Mouse (Mus musculus): ENCODE data around the gene Poc1a.

Gene Poc1a

GRCm38 (mm10) chr9:106280808-106281544 is at the start of gene Poc1a:
Poc1a (plus strand) TSS chr9:106281061.
- DNase-seq, result peak; percentile 95 to 96

DNA sequence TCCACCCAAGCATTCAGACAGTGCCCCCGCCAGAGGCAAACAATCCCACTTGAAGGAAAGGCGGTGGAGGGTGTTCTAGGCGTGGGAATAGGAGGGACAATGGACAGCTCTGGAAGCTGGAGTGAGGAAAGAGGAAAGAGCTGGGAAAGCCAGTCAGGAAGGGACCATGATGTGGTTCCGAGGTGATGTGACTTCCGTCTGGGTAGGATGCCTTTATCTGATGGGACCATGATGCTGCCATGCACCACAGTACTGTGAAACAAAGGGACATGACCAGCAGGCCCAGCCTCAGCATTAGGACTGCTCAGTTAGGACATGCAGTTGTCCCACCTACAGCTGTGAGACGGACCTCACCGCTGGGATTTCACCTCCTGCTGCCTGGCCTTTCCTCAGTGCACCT is 49.6 kb upstream of the Poc1a start:
- DNase-seq, result peak in 1 of 2 experiments; percentile 70

DNA sequence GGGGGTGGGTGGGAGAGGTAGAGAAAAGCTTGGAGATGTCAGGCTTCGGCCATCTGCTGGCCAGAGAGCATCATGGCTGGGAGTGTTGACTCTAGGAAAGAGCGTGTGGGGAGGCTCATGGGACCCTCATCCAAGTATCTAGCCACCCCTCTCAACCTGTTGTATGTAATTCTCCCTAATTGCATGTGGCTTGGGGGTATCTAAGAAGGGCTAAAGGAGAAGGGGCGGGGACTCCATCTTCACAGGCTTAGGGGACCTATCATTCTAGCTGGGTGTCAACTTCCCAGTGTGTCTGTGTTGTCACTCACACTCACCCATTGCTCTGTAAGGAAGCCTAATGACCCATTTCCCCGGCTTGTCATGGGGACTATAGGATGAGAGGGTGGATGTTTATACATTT is 49.0 kb upstream of the Poc1a start:
- no peak for DNase-seq

DNA sequence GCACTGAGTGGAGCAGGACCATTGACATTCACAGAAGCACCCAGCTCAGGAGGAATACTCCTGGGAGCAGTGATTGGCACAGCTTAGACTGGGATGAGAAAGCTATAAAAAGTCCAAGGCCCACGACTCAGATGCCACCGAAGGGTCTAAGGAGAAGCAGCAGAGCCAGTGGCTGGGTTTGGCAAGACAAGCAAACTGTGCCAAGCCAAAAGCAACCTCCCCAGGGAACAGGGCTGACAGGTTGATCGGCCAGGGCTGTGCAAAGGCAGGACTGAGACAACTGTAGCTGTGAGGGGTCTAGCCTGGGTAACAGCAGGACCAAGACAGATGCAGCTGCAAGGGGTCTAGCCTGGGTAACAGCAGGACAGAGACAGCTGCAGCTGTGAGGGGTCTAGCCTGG is 47.9 kb upstream of the Poc1a start:
- DNase-seq, result no peak

DNA sequence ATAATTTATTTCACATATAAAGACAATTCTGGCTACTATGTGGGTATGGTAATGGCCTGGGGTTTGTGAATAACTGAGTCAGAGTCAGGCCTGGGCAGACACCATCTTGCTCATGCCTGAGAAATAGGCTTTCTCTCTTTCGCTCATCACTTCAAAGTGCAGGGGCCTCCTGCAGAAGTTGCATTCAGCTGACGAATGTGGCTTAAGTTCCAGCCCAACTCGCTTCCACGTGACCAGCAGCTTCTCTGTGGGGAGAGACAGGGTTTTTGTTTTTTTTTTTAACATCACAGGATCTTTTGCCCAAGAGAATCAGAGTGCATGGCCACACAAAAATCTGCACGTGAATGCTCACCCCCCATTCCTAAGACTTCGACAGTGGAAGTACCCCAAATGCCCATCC is 46.9 kb upstream of the Poc1a start:
- no peak for DNase-seq

DNA sequence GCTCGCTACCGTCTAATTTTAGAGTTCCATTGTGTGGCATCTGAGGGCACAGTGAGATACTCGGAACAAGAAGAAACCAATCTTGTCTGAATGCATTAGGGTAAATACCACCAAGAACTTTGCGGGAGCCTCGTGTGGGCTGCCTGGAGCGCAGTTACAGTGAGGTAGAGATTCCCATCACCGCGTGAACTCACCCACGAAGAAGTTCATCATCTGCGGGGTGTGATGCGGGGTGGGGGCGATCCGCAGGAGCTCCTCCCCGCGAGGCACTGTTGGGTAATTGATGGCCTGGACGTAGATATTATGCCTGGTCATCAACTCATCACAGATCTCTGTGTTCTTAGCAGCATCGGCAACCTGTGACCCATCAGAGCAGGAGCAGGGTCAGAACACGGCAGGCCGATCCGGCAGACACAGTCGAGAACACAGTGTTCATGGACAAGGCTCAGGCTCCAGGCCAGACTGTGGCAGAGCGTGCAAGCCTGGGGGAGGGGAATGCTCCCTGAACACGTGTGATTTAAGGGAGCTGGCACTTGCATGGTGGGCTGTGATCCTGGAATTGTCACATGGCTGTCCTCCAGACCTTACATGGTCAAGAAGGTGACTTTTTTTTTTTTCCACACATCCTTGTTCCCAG is 45.5 kb upstream of the Poc1a start:
- DNase-seq, result peak in 1 of 2 experiments; percentile 64

DNA sequence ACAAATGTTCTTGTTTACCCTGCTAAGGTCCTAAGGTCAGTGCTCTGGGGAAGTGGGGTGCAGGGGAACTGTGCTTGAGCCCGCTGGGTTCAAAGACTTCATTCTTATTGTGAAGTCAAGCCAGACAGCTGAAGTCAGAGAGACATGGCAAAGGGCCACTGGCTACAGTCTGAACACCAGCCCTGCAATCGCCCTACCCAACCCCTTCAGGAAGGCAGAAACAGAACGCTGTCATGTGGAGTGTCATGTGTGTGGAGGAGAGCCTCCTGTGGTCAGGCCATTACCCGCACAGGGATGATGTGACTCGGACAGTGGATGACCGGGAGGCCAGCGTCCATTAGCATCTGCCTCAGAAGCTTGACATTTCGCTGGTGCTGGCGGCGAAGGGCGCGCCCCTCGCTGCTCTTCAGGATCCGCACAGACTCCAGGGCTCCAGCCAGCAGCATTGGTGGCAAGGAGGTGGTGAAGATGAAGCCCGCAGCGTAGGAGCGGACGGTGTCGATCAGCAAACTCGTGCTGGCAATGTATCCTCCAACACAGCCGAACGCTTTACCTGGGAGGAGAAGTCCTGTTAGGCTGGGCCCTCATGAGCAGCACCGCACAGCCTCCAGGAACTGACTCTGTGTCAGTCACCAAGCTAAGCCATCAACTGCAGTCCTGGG is 44.6 kb upstream of the Poc1a start:
- peak in 1 of 2 experiments; percentile 58 for DNase-seq

DNA sequence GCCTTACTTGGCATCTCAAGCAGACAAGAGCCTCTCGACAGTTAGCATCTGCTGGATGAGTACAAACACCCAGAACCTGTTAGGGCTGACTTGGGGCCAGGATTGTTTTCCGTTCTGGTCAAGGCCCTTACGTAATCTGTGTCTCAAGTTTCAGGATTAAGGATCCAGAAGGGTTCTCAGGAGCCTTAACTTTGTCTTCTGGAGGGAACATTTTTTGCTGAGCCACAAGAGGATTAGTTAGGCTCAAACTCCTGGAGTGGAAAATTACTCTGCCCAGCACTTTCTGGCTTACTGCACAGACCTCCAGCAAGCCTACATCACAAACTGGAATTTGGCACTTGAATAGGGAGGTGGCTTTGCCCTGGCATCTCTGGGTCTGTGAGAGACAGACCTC is 44.0 kb upstream of the Poc1a start:
- DNase-seq, result peak; percentile 81 to 90

GRCm38 (mm10) chr9:106237401-106237800 is 43.5 kb upstream of the Poc1a start:
- DNase-seq, result no peak

- DNase-seq, result no peak
These were observed 43.0 kb upstream of the Poc1a start for GRCm38 (mm10) chr9:106237878-106238277.

DNA sequence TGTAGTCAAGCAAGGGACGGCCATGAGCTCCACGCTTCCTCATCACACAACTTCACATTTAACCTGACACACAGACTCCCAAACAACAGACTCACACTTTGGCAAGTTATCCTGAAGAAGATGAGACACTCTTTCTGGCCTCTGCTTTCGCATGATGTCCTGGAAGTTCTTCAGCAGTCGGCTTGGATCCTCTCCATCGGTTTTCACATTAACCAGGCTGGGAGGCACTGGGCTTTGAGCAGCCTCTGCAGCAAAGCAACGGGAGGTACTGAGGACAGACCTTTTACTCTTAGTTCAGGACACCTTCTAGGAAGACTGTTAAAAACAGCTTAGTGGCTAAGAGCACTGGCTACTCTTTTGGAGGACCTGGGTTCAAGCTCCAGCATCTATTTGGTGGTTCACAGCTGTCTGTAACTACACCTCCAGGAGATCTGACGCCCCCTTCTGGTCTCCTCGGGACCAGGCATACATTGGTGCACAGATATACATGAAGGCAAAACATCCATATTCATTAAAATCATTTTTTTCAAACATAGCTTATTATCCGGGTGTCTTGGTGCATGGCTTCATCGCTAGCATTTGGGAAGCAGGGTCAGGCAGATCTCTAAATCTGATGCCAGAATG is 39.2 kb upstream of the Poc1a start:
- no peak for DNase-seq

DNA sequence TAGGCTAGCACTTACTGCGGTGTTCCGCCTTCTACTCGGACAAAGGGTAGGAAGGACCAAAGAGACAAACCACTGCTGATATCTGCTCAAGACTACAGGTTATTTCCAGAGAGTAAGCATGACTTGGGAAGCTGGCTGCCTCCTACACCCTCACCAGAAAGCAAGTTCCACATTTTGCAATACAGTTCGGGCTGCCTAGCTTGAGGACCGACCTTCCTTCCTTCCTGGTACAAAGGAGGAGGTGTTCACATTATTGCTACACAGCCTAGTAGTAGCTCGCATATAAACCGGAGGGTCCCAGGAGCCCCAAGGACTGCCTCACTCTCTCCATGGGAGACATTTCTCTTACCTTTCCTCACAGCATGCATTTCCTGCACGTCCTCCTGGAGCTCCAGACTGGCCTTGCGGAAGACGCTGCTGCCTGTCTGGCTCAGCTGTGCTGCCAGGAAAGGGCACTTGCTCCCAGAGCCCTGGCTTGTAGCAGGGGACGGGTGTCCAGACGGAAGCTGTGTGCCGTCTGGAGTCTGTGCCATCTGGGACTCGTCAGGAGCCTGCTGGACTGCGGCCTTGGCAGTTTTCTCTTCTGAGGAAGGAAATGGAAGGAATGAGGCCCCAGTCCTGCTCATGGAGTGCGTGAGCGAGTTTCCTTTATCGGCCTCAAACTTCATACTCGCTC is 37.9 kb upstream of the Poc1a start:
- peak; percentile 47 to 60 for DNase-seq

- peak; percentile 79 to 88 for DNase-seq
These were observed 31.3 kb upstream of the Poc1a start for GRCm38 (mm10) chr9:106249550-106249949.

- peak; percentile 79 to 86 for DNase-seq
These were observed 30.6 kb upstream of the Poc1a start for GRCm38 (mm10) chr9:106250245-106250644.

GRCm38 (mm10) chr9:106251066-106251465 is 29.8 kb upstream of the Poc1a start:
- DNase-seq, result no peak

DNA sequence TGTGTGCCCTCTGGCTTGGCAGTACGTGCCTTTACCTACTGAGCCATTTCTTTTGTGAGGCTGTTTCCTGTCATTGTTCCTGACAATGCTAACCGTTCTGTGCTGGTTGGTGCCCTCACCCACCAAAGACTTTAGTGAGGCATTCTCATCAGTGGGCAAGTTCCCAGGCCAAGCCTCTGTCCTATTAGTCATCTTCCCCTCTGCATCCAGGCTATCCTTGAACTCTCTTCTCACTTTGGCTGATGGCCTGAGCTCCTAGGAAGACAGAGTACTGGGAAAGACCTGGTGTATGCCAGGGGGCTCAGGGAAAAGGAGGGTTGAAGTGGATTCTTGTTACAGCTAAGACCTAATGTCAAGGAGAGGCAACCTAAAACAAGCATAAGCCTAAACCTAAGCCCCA is 26.9 kb upstream of the Poc1a start:
- no peak for DNase-seq

DNA sequence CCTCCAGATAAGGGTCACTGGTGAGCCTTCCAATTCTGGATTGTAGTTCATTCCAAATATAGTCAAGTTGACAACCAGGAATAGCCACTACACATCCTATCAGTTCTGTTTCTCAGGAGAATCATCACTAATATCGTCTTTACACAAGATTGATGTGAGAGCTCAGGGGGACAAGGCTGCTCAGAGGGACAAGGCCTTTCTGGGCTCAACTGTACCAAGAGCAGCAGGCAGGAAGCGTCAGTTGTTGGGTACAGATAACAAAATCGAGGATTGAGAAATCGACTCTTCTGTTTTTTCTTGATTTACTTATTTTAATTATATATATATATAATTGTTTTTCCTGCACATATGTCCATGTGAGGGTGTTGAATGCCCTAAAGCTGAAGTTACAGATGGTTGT is 22.4 kb upstream of the Poc1a start:
- no peak for DNase-seq

- DNase-seq, result no peak
These were observed 21.9 kb upstream of the Poc1a start for GRCm38 (mm10) chr9:106258990-106259389.

- DNase-seq, result no peak
These were observed 19.8 kb upstream of the Poc1a start for GRCm38 (mm10) chr9:106261058-106261457.

DNA sequence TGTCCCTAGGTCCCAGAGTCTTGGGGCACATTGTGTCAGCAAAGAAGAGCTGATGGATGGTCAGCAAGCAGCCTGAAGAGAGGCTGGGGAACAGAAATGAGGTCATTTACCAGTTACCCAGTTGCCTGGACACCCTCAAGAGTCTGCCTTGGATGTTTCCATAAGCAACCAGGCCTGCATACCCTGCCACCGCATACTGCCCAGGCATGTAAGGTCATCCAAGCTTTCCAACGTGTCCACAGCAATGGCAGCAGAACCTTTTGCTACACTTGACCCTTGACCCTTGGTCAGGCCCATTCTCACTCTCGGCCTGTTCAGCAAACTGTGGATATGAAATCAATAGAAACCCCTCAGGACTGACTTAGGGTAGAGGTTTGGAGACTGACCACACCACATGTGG is 19.4 kb upstream of the Poc1a start:
- DNase-seq, result peak; percentile 46 to 64

- no peak for DNase-seq
These were observed 18.8 kb upstream of the Poc1a start for GRCm38 (mm10) chr9:106262075-106262474.

DNA sequence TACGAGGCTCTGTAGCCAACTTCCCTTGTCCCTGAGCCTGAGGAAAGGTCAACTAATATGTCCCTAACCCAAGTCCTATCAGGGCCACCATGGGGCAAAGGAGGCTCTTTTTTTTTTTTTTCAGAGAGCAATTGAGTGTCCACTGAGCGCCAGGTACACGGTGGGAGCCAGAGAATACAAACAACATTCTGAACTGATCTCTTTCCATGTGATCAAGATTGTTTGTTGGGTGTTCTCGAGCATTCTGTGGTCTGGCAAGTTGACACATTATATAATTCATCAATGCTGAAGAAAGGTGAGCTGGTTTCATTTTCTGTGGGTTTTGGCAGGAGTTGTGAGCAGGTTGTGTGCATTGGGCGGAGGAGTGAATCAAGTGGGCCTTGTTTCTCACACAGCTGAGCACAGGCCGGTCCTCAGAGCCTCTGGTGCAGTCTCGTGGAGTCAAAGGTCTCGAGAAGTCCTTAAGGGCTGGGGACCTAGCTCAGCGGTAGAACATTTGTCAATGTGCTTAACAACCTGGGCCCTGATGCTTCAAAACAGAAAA is 17.4 kb upstream of the Poc1a start:
- peak; percentile 81 to 89 for DNase-seq

All from lung, adult 18-20 months (tissue).